Mouse (Mus musculus) liver, postnatal 0 days (tissue): Measurements from ENCODE around the gene Zfand5.

Experiments
- CTCF ChIP-seq: sonication (generic); IDR thresholded peaks from 2 replicates; pipeline ENCODE4 v1.5.1; 2016; ENCODE audit warnings: antibody characterized with exemption, low read depth
- EP300 ChIP-seq: IDR thresholded peaks from 2 replicates; pipeline ENCODE4 v1.6.1; 2016; ENCODE audit warnings: antibody characterized with exemption, low read depth, mild to moderate bottlenecking

GRCm38 (mm10) chr19:21325333-21325732 lies 53.3 kb downstream of the Zfand5 start:
- TF ChIP-seq CTCF (no peak), EP300 (no peak)
